Mouse (Mus musculus): ENCODE measurements around the gene Dusp1. TPM values are rescaled to one million over a fixed set of nuclear protein-coding genes. Genes with fewer than 3 reads are reported as not detected.
A peak's percentile ranks its signal among the peaks of the same experiment; 100 is the strongest.

Gene Dusp1
- total RNA-seq (2021) (10 to 100 TPM; 33.5 to 67.7 TPM), polyA plus RNA-seq (2012; rRNA removed) (80.9 and 86.9 TPM in 2 replicates)
- long read RNA-seq, transcript Dusp1-202 (4 exons, 1,990 nt): major isoform, 64 of 74 reads
- long read RNA-seq, partial matches to known transcripts: 10 of 74 reads
- long read RNA-seq, other reads (novel, unspliced or antisense): 0 of 74 reads

- DNase-seq: no peak
Measured at GRCm38 (mm10) chr17:26561651-26562181, at the start of gene Dusp1. Gene Dusp1 (minus strand): TSS chr17:26562128.

GRCm38 (mm10) chr17:26611328-26611727, 49.4 kb upstream of the Dusp1 start:
- DNase-seq: peak; percentile 87

GRCm38 (mm10) chr17:26609820-26610219, 47.9 kb upstream of the Dusp1 start:
- DNase-seq: no peak

GRCm38 (mm10) chr17:26608877-26609276, 46.9 kb upstream of the Dusp1 start:
- DNase-seq: no peak

GRCm38 (mm10) chr17:26608348-26608747, 46.4 kb upstream of the Dusp1 start:
- no peak for DNase-seq

- peak; percentile 42 for DNase-seq
Measured at GRCm38 (mm10) chr17:26606516-26606915, 44.6 kb upstream of the Dusp1 start.

- DNase-seq: peak; percentile 72
Measured at GRCm38 (mm10) chr17:26605636-26606035, 43.7 kb upstream of the Dusp1 start.

GRCm38 (mm10) chr17:26603311-26603710, 41.4 kb upstream of the Dusp1 start:
- no peak for DNase-seq

GRCm38 (mm10) chr17:26602371-26602885, 40.5 kb upstream of the Dusp1 start:
- DNase-seq: peak; percentile 68

- DNase-seq: no peak
Measured at GRCm38 (mm10) chr17:26601926-26602325, 40.0 kb upstream of the Dusp1 start.

- no peak for DNase-seq
Measured at GRCm38 (mm10) chr17:26601514-26601913, 39.6 kb upstream of the Dusp1 start.

GRCm38 (mm10) chr17:26600913-26601447, 39.1 kb upstream of the Dusp1 start:
- no peak for DNase-seq

- DNase-seq: no peak
Measured at GRCm38 (mm10) chr17:26598845-26599244, 36.9 kb upstream of the Dusp1 start.

GRCm38 (mm10) chr17:26596856-26597481, 35.0 kb upstream of the Dusp1 start:
- DNase-seq: no peak

GRCm38 (mm10) chr17:26596168-26596658, 34.3 kb upstream of the Dusp1 start:
- peak; percentile 62 for DNase-seq

GRCm38 (mm10) chr17:26595448-26596167, 33.7 kb upstream of the Dusp1 start:
- peak; percentile 50 for DNase-seq

GRCm38 (mm10) chr17:26594958-26595357, 33.0 kb upstream of the Dusp1 start:
- DNase-seq: no peak

GRCm38 (mm10) chr17:26594171-26594570, 32.2 kb upstream of the Dusp1 start:
- no peak for DNase-seq

GRCm38 (mm10) chr17:26593199-26593598, 31.3 kb upstream of the Dusp1 start:
- no peak for DNase-seq

- DNase-seq: peak; percentile 89
Measured at GRCm38 (mm10) chr17:26592510-26592909, 30.6 kb upstream of the Dusp1 start.

GRCm38 (mm10) chr17:26587961-26588487, 26.1 kb upstream of the Dusp1 start:
- no peak for DNase-seq

GRCm38 (mm10) chr17:26584558-26585136, 22.7 kb upstream of the Dusp1 start:
- DNase-seq: peak; percentile 87
